Mouse (Mus musculus) monocyte, adult 5-6 weeks (primary cell): ENCODE results near the gene Gas6. TPM values are rescaled to one million over a fixed set of nuclear protein-coding genes. Genes with fewer than 3 reads are reported as not detected.

Experiments
- ATAC-seq: fragments of 153-309, 156-312 bp; replicated peaks from 2 replicates; pipeline ENCODE4 v1.8.0; 2017; ENCODE audit warnings: mild to moderate bottlenecking; ENCODE audit not compliant: low TSS enrichment, insufficient number of reproducible peaks, severe bottlenecking, poor library complexity, low FRiP score
- total RNA-seq: library from RNA; stranded (forward); fragments of 200-1000, 200-491, 200-594 nt; gene quantifications from 3 replicates; pipeline ENCODE4 v1.2.3, GENCODE M21; 2017

The Gas6 gene
- total RNA-seq, 1 experiment from 2014 or later: not detected

GRCm38 (mm10) chr8:13428156-13428555 is 66.1 kb downstream of the Gas6 start:
- no peak for ATAC-seq

GRCm38 (mm10) chr8:13427351-13427750 is 66.9 kb downstream of the Gas6 start:
- ATAC-seq: no peak

GRCm38 (mm10) chr8:13420970-13421369 is 73.3 kb downstream of the Gas6 start:
- ATAC-seq: no peak

GRCm38 (mm10) chr8:13419111-13419639 is 75.1 kb downstream of the Gas6 start:
- no peak for ATAC-seq

- ATAC-seq: no peak
These were observed 78.4 kb downstream of the Gas6 start for GRCm38 (mm10) chr8:13415879-13416278.

Other genes with a start within 250 kb of the Gas6 start
- gene Adprhl1, start 240.3 kb downstream of the Gas6 start, total RNA-seq: not detected in 3 replicates
- gene Dcun1d2, start 206.4 kb downstream of the Gas6 start, total RNA-seq: 13.0 to 26.2 TPM (median 21.2 TPM) in 3 replicates
- 9.7 to 19.3 TPM (median 12.1 TPM) in 3 replicates for gene Tmco3, start 206.3 kb downstream of the Gas6 start, total RNA-seq
- gene Tfdp1, start 155.7 kb downstream of the Gas6 start, total RNA-seq: 14.2 to 20.1 TPM (median 16.1 TPM) in 3 replicates
- not detected in 3 replicates for gene Atp4b, start 97.7 kb downstream of the Gas6 start, total RNA-seq
- not detected in 3 replicates for gene Grk1, start 89.4 kb downstream of the Gas6 start, total RNA-seq
- gene Tmem255b, start 59.3 kb downstream of the Gas6 start, total RNA-seq: not detected in 3 replicates
- 1.9 to 6.2 TPM (median 3.1 TPM) in 3 replicates for gene 1700029H14Rik, start 68.0 kb upstream of the Gas6 start, total RNA-seq
- 276 to 375 TPM (median 323 TPM) in 3 replicates for gene Rasa3, start 183.1 kb upstream of the Gas6 start, total RNA-seq
- 2.5 TPM in 1 of 3 replicates, not detected in the others for gene Cfap97d2, start 211.4 kb upstream of the Gas6 start, total RNA-seq